Mouse (Mus musculus) A20 (cell line): Measurements from ENCODE around the gene Acot11.
"Not testable (repeated sequence)": the region's sequence is repeated elsewhere in the genome, so short reads cannot be mapped to it uniquely, and the experiment has no call there.

Source experiments
- DNase-seq: peaks from one replicate; pipeline ENCODE4 v3.0.0-alpha.2; 2011; ENCODE audit warnings: low read depth, low spot score

The Acot11 gene

GRCm38 (mm10) chr4:106811162-106811561, 6.4 kb upstream of the Acot11 start:
- no peak for DNase-seq

- peak; percentile 39 for DNase-seq
Measured at GRCm38 (mm10) chr4:106810039-106810438, 5.2 kb upstream of the Acot11 start.

GRCm38 (mm10) chr4:106807287-106807686, 2.5 kb upstream of the Acot11 start:
- DNase-seq: no peak

DNA sequence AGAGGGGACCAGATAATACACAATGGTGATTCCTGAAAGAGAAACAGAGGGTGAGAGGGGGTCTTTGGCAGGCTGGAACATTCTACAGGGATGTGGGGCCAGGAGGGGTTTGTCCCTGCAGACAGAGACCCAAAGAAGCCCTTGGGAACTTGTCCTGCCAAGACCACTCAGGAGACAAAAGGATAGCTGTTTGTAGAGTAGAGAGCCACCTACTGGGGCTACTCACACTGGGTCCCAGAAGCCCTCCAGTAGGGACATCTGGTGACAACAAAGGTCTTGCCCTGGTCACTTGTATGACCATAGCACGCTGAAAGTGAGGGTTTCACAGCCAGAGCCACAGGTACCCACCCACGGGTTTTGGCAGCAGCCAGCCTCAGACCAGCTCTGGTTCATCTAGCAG, 1.1 kb upstream of the Acot11 start:
- no peak for DNase-seq

GRCm38 (mm10) chr4:106804201-106804909, 443 bp downstream of the Acot11 start:
- DNase-seq: peak; percentile 17

DNA sequence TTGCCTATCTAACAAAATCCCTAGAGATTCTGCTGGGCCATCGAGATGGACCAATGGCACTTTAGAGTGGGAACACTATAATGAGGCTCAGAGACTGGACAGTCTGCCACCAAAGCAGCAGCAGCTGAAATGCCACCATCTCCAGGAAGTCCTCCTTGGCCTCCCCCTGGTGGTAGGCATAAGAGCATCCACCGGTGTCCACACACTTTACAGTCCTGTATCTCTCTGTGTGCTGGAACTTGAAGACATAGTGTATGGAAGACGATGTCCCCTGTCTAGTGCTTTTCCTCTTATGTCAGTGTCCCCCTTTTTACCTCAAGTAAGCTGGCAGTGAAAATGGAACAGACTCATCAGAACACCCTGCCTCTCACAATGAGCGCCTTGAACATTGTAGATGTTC, 1.0 kb downstream of the Acot11 start:
- DNase-seq: peak; percentile 25

DNA sequence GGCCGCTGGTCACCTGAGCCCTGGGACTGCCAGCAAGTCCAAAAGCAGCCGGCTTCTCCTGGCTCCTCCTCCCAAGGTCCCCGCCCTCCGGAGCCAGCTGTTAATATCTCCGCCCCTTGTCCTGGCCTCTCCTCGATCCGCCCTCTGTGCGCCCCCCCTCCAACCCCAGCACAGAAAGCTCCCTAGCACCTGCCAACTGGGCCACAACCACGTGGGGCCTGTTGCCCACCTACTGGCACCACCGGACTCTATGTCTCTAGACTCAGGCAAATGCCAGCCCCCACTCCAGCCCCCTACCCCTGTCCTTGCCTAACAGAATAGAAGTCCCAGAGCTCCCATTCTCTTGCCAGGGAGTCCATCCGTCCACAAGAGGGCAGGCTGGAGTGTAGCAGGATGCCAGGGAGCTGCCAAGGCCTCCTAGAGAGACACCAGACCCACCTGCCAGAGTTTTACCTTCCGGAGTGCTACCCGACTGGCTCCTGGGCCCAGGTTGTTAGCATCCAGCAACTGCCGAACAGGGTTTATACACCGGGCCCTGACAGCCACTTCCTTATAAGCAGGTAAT, 4.9 kb downstream of the Acot11 start:
- peak; percentile 12 for DNase-seq

DNA sequence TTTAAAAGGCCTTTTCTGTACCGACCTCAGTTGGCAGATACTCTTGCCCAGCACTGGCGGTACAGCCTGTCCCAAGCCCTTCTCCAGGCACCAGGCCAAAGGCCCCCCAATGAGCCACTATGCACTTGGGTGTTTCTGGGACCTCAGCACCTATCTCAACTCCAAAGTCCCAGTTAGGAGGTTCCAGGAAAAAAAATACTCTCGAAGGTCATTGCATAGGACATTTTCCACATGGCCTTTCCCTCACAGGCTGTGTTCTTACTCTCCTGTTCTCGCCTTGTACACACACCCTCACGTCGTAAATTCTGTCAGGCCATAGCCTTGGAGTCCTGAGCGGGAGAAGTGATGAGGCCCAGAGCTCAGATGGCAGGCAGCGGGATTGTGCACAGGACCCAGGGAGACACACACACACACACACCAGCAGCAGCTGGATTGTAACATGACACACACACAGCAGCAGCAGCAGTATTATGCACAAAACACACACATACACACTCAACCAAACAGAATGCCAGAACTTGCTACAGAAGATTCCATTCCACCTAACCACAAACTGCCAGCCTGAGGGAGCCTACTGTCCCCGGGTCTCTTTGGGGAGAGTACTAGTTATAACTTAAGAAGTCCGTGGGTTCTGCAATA, 5.8 kb downstream of the Acot11 start:
- DNase-seq: no peak

- DNase-seq: no peak
Measured at GRCm38 (mm10) chr4:106795289-106795688, 9.5 kb downstream of the Acot11 start.

DNA sequence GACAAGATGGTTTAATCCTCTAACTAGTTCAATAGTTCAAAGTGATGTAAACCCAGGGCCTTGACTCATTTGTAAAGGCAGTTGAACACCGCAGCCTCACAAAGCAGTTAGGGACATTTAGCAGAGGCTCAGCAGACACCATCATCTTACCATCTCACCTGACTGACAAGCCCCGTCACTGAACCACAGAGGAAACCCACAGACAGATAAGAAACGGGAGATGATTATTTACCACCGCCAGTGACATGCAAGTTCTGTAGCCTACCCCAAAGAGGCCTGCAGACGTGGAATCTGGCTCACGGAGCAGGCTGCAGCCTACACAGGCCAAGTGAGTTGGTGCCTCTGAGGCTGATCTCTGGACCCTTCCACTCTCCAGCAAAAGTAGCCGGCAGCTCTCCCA, 10.6 kb downstream of the Acot11 start:
- DNase-seq: no peak

GRCm38 (mm10) chr4:106793826-106794225, 11.0 kb downstream of the Acot11 start:
- not testable (repeated sequence) for DNase-seq

DNA sequence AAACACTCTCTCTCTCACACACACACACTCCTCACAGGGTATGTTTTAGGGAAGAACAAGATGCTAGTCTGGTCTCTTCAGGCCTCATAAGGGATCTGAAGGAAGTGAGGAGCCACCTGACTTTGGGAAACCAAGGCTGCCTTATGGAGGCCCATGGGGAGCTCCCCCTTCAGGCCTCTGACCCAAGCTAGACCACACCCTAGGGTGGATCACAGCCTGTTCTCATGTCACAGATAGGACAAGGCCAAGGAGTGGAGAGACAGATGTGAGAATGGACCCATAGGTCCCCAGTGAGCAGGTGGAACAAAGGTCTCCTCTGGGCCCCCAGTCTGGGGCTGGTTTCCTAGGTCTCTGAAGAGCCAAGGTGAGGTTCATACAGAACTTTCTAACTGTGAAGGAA, 12.5 kb downstream of the Acot11 start:
- DNase-seq: no peak

- no peak for DNase-seq
Measured at GRCm38 (mm10) chr4:106790938-106791337, 13.9 kb downstream of the Acot11 start.

DNA sequence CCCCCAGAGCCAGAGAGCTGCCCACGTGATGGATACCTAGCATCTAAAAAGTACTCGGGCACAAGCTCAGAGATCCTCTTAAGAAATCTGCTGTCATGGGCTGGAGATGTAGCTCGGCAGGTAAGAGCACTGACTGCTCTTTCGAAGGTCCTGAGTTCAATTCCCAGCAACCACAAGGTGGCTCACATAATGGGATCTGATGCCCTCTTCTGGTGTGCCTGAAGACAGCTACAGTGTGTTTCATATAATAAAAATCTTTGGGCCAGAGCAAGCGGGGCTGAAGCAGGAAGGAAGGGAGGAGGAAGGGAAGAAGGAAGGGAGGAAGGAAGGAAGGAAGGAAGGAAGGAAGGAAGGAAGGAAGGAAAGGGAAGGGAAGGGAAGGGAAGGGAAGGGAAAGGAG, 14.6 kb downstream of the Acot11 start:
- DNase-seq: not testable (repeated sequence)

GRCm38 (mm10) chr4:106789705-106790104, 15.1 kb downstream of the Acot11 start:
- DNase-seq: no peak

GRCm38 (mm10) chr4:106788627-106789026, 16.2 kb downstream of the Acot11 start:
- no peak for DNase-seq

GRCm38 (mm10) chr4:106787830-106788229, 17.0 kb downstream of the Acot11 start:
- no peak for DNase-seq

- no peak for DNase-seq
Measured at GRCm38 (mm10) chr4:106785753-106786540, 18.9 kb downstream of the Acot11 start.

- no peak for DNase-seq
Measured at GRCm38 (mm10) chr4:106785345-106785744, 19.5 kb downstream of the Acot11 start.

- no peak for DNase-seq
Measured at GRCm38 (mm10) chr4:106784806-106785205, 20.0 kb downstream of the Acot11 start.

- no peak for DNase-seq
Measured at GRCm38 (mm10) chr4:106783137-106783536, 21.7 kb downstream of the Acot11 start.

- DNase-seq: no peak
Measured at GRCm38 (mm10) chr4:106780045-106780444, 24.8 kb downstream of the Acot11 start.
